Mouse (Mus musculus) limb, embryonic 11.5 days (tissue): ENCODE data around the gene Sipa1l3. TPM values are rescaled to one million over a fixed set of nuclear protein-coding genes. Genes with fewer than 3 reads are reported as not detected.

Source experiments
- ATAC-seq: fragments of 200-750 bp; cut with Nextera tagmentation; 2 replicates; pipeline ENCODE4 v1.8.0; 2017; ENCODE audit warnings: low read depth; ENCODE audit not compliant: insufficient number of reproducible peaks, low FRiP score, low TSS enrichment
- DNase-seq: peaks from one replicate; pipeline ENCODE4 v3.0.0-alpha.2; 2015; ENCODE audit warnings: low spot score
- H3K27ac ChIP-seq: fragments of 300-500 bp; sonication (generic); replicated peaks from 2 replicates; pipeline ENCODE4 v1.5.1; 2014; ENCODE audit warnings: low read depth, mild to moderate bottlenecking, low read length
- H3K27me3 ChIP-seq: fragments of 300-500 bp; sonication (generic); 2 replicates; pipeline ENCODE4 v1.6.1; 2014; ENCODE audit warnings: mild to moderate bottlenecking, low read length, mixed read lengths; ENCODE audit not compliant: control insufficient read depth, insufficient read depth
- H3K36me3 ChIP-seq: fragments of 300-500 bp; sonication (generic); 2 replicates; pipeline ENCODE4 v1.6.1; 2014; ENCODE audit warnings: mild to moderate bottlenecking, low read length, moderate library complexity, mixed read lengths; ENCODE audit not compliant: control insufficient read depth, insufficient read depth
- H3K4me1 ChIP-seq: fragments of 300-500 bp; sonication (generic); 2 replicates; pipeline ENCODE4 v1.6.1; 2014; ENCODE audit warnings: low read length, mixed read lengths; ENCODE audit not compliant: control insufficient read depth, insufficient read depth
- H3K4me2 ChIP-seq: fragments of 300-500 bp; sonication (generic); 2 replicates; pipeline ENCODE4 v1.6.1; 2014; ENCODE audit warnings: low read depth, mild to moderate bottlenecking, moderate library complexity; ENCODE audit not compliant: severe bottlenecking
- H3K4me3 ChIP-seq: fragments of 300-500 bp; sonication (generic); 2 replicates; pipeline ENCODE4 v1.5.1; 2014; ENCODE audit warnings: low read depth, low read length
- H3K9ac ChIP-seq: fragments of 300-500 bp; sonication (generic); 2 replicates; pipeline ENCODE4 v1.6.1; 2014; ENCODE audit warnings: mild to moderate bottlenecking, low read length
- H3K9me3 ChIP-seq: fragments of 300-500 bp; sonication (generic); 2 replicates; pipeline ENCODE4 v1.6.1; 2016; ENCODE audit warnings: low read length; ENCODE audit not compliant: control insufficient read depth
- WGBS: fragments of 180-500 bp; shearing (Covaris S2); extraction: QIAGEN DNeasy Blood & Tissue Kit; methylation state at CpG from one replicate; pipeline ENCODE4 v1.1.7; 2014; 5-methylcytosine and 5-hydroxymethylcytosine counted together
- polyA plus RNA-seq: library from polyadenylated mRNA; unstranded; fragments of >200 nt; fragmentation: Nextera tagmentation; extraction: Ambion mirVana; gene quantifications from 2 replicates; pipeline ENCODE4 v1.2.1, GENCODE M21; 2014

The Sipa1l3 gene
- polyA plus RNA-seq, 1 experiment from 2014 or later = 12.1 TPM

GRCm38 (mm10) chr7:29316137-29316734 is 202.2 kb downstream of the Sipa1l3 start:
- ATAC-seq = no peak
- H3K9ac ChIP-seq = peak overlapping the region; percentile 17; the same call in 1 of the 2 replicates

GRCm38 (mm10) chr7:29314844-29315628 is 203.4 kb downstream of the Sipa1l3 start:
- Histone ChIP-seq H3K4me1 (peaks cover 66% of the 10 kb centered on the region), H3K27ac (peak overlapping the region; percentile 36; the same call in 1 of the 2 replicates), H3K9me3 (no peaks in the 10 kb centered on the region), H3K4me3 (no peak overlapping the region), H3K36me3 (no peaks in the 10 kb centered on the region; the same call in none of the 2 replicates), H3K9ac (no peak overlapping the region), H3K4me2 (no peak overlapping the region), H3K27me3 (no peaks in the 10 kb centered on the region)
- 83% methylated on average over 13 of the region's 13 CpGs for WGBS
- ATAC-seq (no peak), DNase-seq (no peak)

More at GRCm38 (mm10) chr7:29316137-29316734, 202.2 kb downstream of the Sipa1l3 start:
- no peak overlapping the region for H3K4me2 ChIP-seq
- H3K27me3 ChIP-seq = no peaks in the 10 kb centered on the region
- peak overlapping the region; percentile 90 for H3K27ac ChIP-seq
- H3K4me1 ChIP-seq = peaks cover 76% of the 10 kb centered on the region
- 68% methylated on average over 17 of the region's 17 CpGs for WGBS
- H3K36me3 ChIP-seq = no peaks in the 10 kb centered on the region; the same call in none of the 2 replicates
- H3K9me3 ChIP-seq = no peaks in the 10 kb centered on the region
- no peak for DNase-seq
- no peak overlapping the region for H3K4me3 ChIP-seq

GRCm38 (mm10) chr7:29313572-29314261 is 204.7 kb downstream of the Sipa1l3 start:
- DNase-seq (no peak), ATAC-seq (no peak)
- Histone ChIP-seq H3K36me3 (no peaks in the 10 kb centered on the region; the same call in none of the 2 replicates), H3K9me3 (no peaks in the 10 kb centered on the region), H3K4me2 (no peak overlapping the region), H3K27me3 (no peaks in the 10 kb centered on the region), H3K4me1 (peaks cover 63% of the 10 kb centered on the region), H3K27ac (no peak overlapping the region), H3K9ac (no peak overlapping the region), H3K4me3 (no peak overlapping the region)
- WGBS = 48% methylated on average over 9 of the region's 9 CpGs

GRCm38 (mm10) chr7:29313051-29313450 is 205.4 kb downstream of the Sipa1l3 start:
- H3K9me3 ChIP-seq = no peaks in the 10 kb centered on the region
- peak overlapping the region; percentile 10; the same call in 1 of the 2 replicates for H3K4me2 ChIP-seq
- no peak overlapping the region for H3K4me3 ChIP-seq
- no peak overlapping the region for H3K9ac ChIP-seq
- H3K27ac ChIP-seq = no peak overlapping the region
- no peaks in the 10 kb centered on the region; the same call in none of the 2 replicates for H3K36me3 ChIP-seq
- H3K27me3 ChIP-seq = no peaks in the 10 kb centered on the region
- H3K4me1 ChIP-seq = peaks cover 61% of the 10 kb centered on the region
- ATAC-seq (no peak), DNase-seq (peak; percentile 28)
- 27% methylated on average over 9 of the region's 9 CpGs for WGBS

GRCm38 (mm10) chr7:29309749-29310148 is 208.7 kb downstream of the Sipa1l3 start:
- ATAC-seq (no peak), DNase-seq (no peak)
- peak overlapping the region; percentile 76 for H3K4me2 ChIP-seq
- no peaks in the 10 kb centered on the region; the same call in 1 of the 2 replicates for H3K36me3 ChIP-seq
- H3K4me3 ChIP-seq = peak overlapping the region; percentile 69
- no peaks in the 10 kb centered on the region for H3K27me3 ChIP-seq
- no peak overlapping the region; the same call in 1 of the 2 replicates for H3K27ac ChIP-seq
- peak overlapping the region; percentile 74 for H3K9ac ChIP-seq
- 3% methylated on average over 5 of the region's 5 CpGs for WGBS
- H3K9me3 ChIP-seq = no peaks in the 10 kb centered on the region
- H3K4me1 ChIP-seq = peaks cover 45% of the 10 kb centered on the region

- H3K27me3 ChIP-seq = no peaks in the 10 kb centered on the region
- no peak for ATAC-seq
- H3K4me1 ChIP-seq = peaks cover 46% of the 10 kb centered on the region
- H3K4me3 ChIP-seq = peak overlapping the region; percentile 69
- DNase-seq = peak; percentile 61
- no peaks in the 10 kb centered on the region; the same call in 1 of the 2 replicates for H3K36me3 ChIP-seq
- H3K9me3 ChIP-seq = no peaks in the 10 kb centered on the region
- peak overlapping the region; percentile 76 for H3K4me2 ChIP-seq
- under 1% methylated on average over 35 of the region's 36 CpGs for WGBS
- H3K27ac ChIP-seq = peak overlapping the region; percentile 56; the same call in 1 of the 2 replicates
- H3K9ac ChIP-seq = peak overlapping the region; percentile 74
These were observed 209.2 kb downstream of the Sipa1l3 start for GRCm38 (mm10) chr7:29309221-29309721.

- no peaks in the 10 kb centered on the region; the same call in none of the 2 replicates for H3K36me3 ChIP-seq
- no peaks in the 10 kb centered on the region for H3K9me3 ChIP-seq
- H3K27me3 ChIP-seq = no peaks in the 10 kb centered on the region
- ATAC-seq (peak; percentile 80), DNase-seq (peak; percentile 91)
- H3K27ac ChIP-seq = no peak overlapping the region
- 2% methylated on average over 41 of the region's 42 CpGs for WGBS
- H3K9ac ChIP-seq = peak overlapping the region; percentile 53
- peaks cover 31% of the 10 kb centered on the region for H3K4me1 ChIP-seq
- peak overlapping the region; percentile 69 for H3K4me3 ChIP-seq
- H3K4me2 ChIP-seq = peak overlapping the region; percentile 76
These were observed 210.9 kb downstream of the Sipa1l3 start for GRCm38 (mm10) chr7:29307350-29308104.
